Mouse (Mus musculus): ENCODE data around the gene Acad9. TPM values are rescaled to one million over a fixed set of nuclear protein-coding genes. Genes with fewer than 3 reads are reported as not detected.

Acad9 gene
- total RNA-seq (2021) (10 to 100 TPM; 37.7 to 40.2 TPM), polyA plus RNA-seq (2012; rRNA removed) (21.9 and 37.5 TPM in 2 replicates)
- long read RNA-seq, transcript Acad9-201 (18 exons, 3,930 nt) = major isoform, 67 of 75 reads
- long read RNA-seq, partial matches to known transcripts = 3 of 75 reads
- long read RNA-seq, other reads (novel, unspliced or antisense) = 5 of 75 reads

- peaks cover 6% of the 10 kb centered on the region for H3K4me1 ChIP-seq (ENCODE audit: control insufficient read depth, insufficient read depth, low read length)
- TF ChIP-seq CTCF (IDR thresholded peaks at IDR 0.05) (no peak), POLR2A (IDR thresholded peaks at IDR 0.05; ENCODE audit: insufficient read depth, low read depth, low read length) (peak; percentile 86), EP300 (IDR thresholded peaks at IDR 0.05; ENCODE audit: insufficient read depth, low read depth, low read length) (0 out of 2 replicates have a peak, but pooled peaks have one; percentile 48)
- peaks cover 3% of the 10 kb centered on the region; the same call in 1 of the 2 replicates for H3K36me3 ChIP-seq (ENCODE audit: control insufficient read depth, insufficient read depth, low read length)
- WGBS = under 1% methylated on average over 49 of the region's 49 CpGs
- H3K9ac ChIP-seq (ENCODE audit: low read depth, low read length) = peak within 1 kb of the TSS; percentile 90
- peak within 1 kb of the TSS; percentile 76 for H3K27ac ChIP-seq
- peak within 1 kb of the TSS; percentile 77 for H3K4me3 ChIP-seq
- peak; percentile 94 for DNase-seq
- intact Hi-C loops (cut with DNase I) = loop anchor here (2.0 to 10.0 kb wide), 5 partner anchors 65 to 509 kb away; partner anchors contain the start of genes 1810062G17Rik, Anxa5, Atp11b and Ccna2
- H3K79me2 ChIP-seq (replicated peaks; ENCODE audit: control insufficient read depth, insufficient read depth, low read length) = no peaks in the 10 kb centered on the region; the same call in 1 of the 2 replicates
- no peaks in the 10 kb centered on the region for H3K27me3 ChIP-seq (ENCODE audit: control insufficient read depth, insufficient read depth, low read length)
These were observed at the start of gene Acad9 for GRCm38 (mm10) chr3:36065843-36066651. Acad9 (plus strand) TSS chr3:36065979.

GRCm38 (mm10) chr3:36025732-36026131 is 40.0 kb upstream of the Acad9 start:
- intact Hi-C loops (cut with DNase I) = no loop called here
- no peak overlapping the region for H3K9ac ChIP-seq (ENCODE audit: low read depth, low read length)
- no peaks in the 10 kb centered on the region for H3K27me3 ChIP-seq (ENCODE audit: control insufficient read depth, insufficient read depth, low read length)
- no peak overlapping the region for H3K27ac ChIP-seq
- no peaks in the 10 kb centered on the region for H3K4me1 ChIP-seq (ENCODE audit: control insufficient read depth, insufficient read depth, low read length)
- no peak overlapping the region for H3K4me3 ChIP-seq
- H3K36me3 ChIP-seq (ENCODE audit: control insufficient read depth, insufficient read depth, low read length) = no peaks in the 10 kb centered on the region
- no peak for TF ChIP-seq POLR2A (IDR thresholded peaks at IDR 0.05; ENCODE audit: insufficient read depth, low read depth, low read length)
- 81% methylated on average over 6 of the region's 6 CpGs for WGBS
- H3K79me2 ChIP-seq (replicated peaks; ENCODE audit: control insufficient read depth, insufficient read depth, low read length) = no peaks in the 10 kb centered on the region
- no peak for DNase-seq

- H3K36me3 ChIP-seq (ENCODE audit: control insufficient read depth, insufficient read depth, low read length) = no peaks in the 10 kb centered on the region
- no peaks in the 10 kb centered on the region for H3K79me2 ChIP-seq (replicated peaks; ENCODE audit: control insufficient read depth, insufficient read depth, low read length)
- TF ChIP-seq CTCF (IDR thresholded peaks at IDR 0.05) = no peak
- no peak for TF ChIP-seq EP300 (IDR thresholded peaks at IDR 0.05; ENCODE audit: insufficient read depth, low read depth, low read length)
- no peak for TF ChIP-seq POLR2A (IDR thresholded peaks at IDR 0.05; ENCODE audit: insufficient read depth, low read depth, low read length)
- intact Hi-C loops (cut with DNase I) = no loop called here
- DNase-seq = no peak
- no peaks in the 10 kb centered on the region for H3K27me3 ChIP-seq (ENCODE audit: control insufficient read depth, insufficient read depth, low read length)
- 79% methylated on average over 4 of the region's 4 CpGs for WGBS
- H3K9ac ChIP-seq (ENCODE audit: low read depth, low read length) = no peak overlapping the region
- no peaks in the 10 kb centered on the region for H3K4me1 ChIP-seq (ENCODE audit: control insufficient read depth, insufficient read depth, low read length)
- H3K4me3 ChIP-seq = no peak overlapping the region
- no peak overlapping the region for H3K27ac ChIP-seq
These were observed 35.8 kb upstream of the Acad9 start for GRCm38 (mm10) chr3:36029993-36030392.

- DNase-seq = no peak
- H3K36me3 ChIP-seq (ENCODE audit: control insufficient read depth, insufficient read depth, low read length) = no peaks in the 10 kb centered on the region
- no peak overlapping the region for H3K4me3 ChIP-seq
- no peaks in the 10 kb centered on the region for H3K4me1 ChIP-seq (ENCODE audit: control insufficient read depth, insufficient read depth, low read length)
- H3K79me2 ChIP-seq (replicated peaks; ENCODE audit: control insufficient read depth, insufficient read depth, low read length) = no peaks in the 10 kb centered on the region
- H3K27ac ChIP-seq = no peak overlapping the region
- no peaks in the 10 kb centered on the region for H3K27me3 ChIP-seq (ENCODE audit: control insufficient read depth, insufficient read depth, low read length)
- 26% methylated on average over 6 of the region's 6 CpGs for WGBS
- TF ChIP-seq EP300 (IDR thresholded peaks at IDR 0.05; ENCODE audit: insufficient read depth, low read depth, low read length) = no peak
- TF ChIP-seq POLR2A (IDR thresholded peaks at IDR 0.05; ENCODE audit: insufficient read depth, low read depth, low read length) = no peak
- no peak for TF ChIP-seq CTCF (IDR thresholded peaks at IDR 0.05)
- H3K9ac ChIP-seq (ENCODE audit: low read depth, low read length) = no peak overlapping the region
- intact Hi-C loops (cut with DNase I) = no loop called here
These were observed 33.9 kb upstream of the Acad9 start for GRCm38 (mm10) chr3:36031740-36032510.

- intact Hi-C loops (cut with DNase I) = no loop called here
- H3K9ac ChIP-seq (ENCODE audit: low read depth, low read length) = no peak overlapping the region
- no peak overlapping the region for H3K4me3 ChIP-seq
- no peaks in the 10 kb centered on the region for H3K36me3 ChIP-seq (ENCODE audit: control insufficient read depth, insufficient read depth, low read length)
- H3K79me2 ChIP-seq (replicated peaks; ENCODE audit: control insufficient read depth, insufficient read depth, low read length) = no peaks in the 10 kb centered on the region
- H3K27ac ChIP-seq = no peak overlapping the region
- no peak for DNase-seq
- TF ChIP-seq EP300 (IDR thresholded peaks at IDR 0.05; ENCODE audit: insufficient read depth, low read depth, low read length) (no peak), CTCF (IDR thresholded peaks at IDR 0.05) (no peak)
- no peaks in the 10 kb centered on the region for H3K4me1 ChIP-seq (ENCODE audit: control insufficient read depth, insufficient read depth, low read length)
- H3K27me3 ChIP-seq (ENCODE audit: control insufficient read depth, insufficient read depth, low read length) = no peaks in the 10 kb centered on the region
These were observed 21.3 kb upstream of the Acad9 start for GRCm38 (mm10) chr3:36044520-36044919.

Measured in heart, adult 2 months (tissue).